Mouse (Mus musculus) limb, embryonic 12.5 days (tissue): ENCODE measurements at regions not wholly inside any gene's neighbourhood (a gene's known extent, or its start where the extent isn't known, plus 50 kb on each side); places are given as distances from the start of the nearest gene placed in this dataset.
A peak's percentile ranks its signal among the peaks of the same experiment; 100 is the strongest.

Experiments
- ATAC-seq: fragments of 200-750 bp; cut with Nextera tagmentation; 2 replicates; pipeline ENCODE4 v1.8.0; 2017; ENCODE audit warnings: low read depth, moderate TSS enrichment; ENCODE audit not compliant: insufficient number of reproducible peaks, insufficient read depth, low FRiP score, low TSS enrichment
- H3K27ac ChIP-seq: fragments of 300-500 bp; sonication (generic); 2 replicates; pipeline ENCODE4 v1.5.1; 2016; ENCODE audit warnings: mild to moderate bottlenecking, moderate library complexity
- H3K27me3 ChIP-seq: fragments of 300-500 bp; sonication (generic); 2 replicates; pipeline ENCODE4 v1.6.1; 2016; ENCODE audit warnings: mild to moderate bottlenecking, moderate library complexity
- H3K36me3 ChIP-seq: fragments of 300-500 bp; sonication (generic); 2 replicates; pipeline ENCODE4 v1.6.1; 2016; ENCODE audit warnings: mild to moderate bottlenecking, moderate library complexity
- H3K4me1 ChIP-seq: fragments of 300-500 bp; sonication (generic); replicated peaks from 2 replicates; pipeline ENCODE4 v1.6.1; 2016
- H3K4me2 ChIP-seq: fragments of 300-500 bp; sonication (generic); 2 replicates; pipeline ENCODE4 v1.6.1; 2016; ENCODE audit warnings: mild to moderate bottlenecking, moderate library complexity
- H3K4me3 ChIP-seq: fragments of 300-500 bp; sonication (generic); replicated peaks from 2 replicates; pipeline ENCODE4 v1.5.1; 2016; ENCODE audit warnings: mild to moderate bottlenecking
- H3K9ac ChIP-seq: fragments of 300-500 bp; sonication (generic); replicated peaks from 2 replicates; pipeline ENCODE4 v1.6.1; 2016; ENCODE audit warnings: mild to moderate bottlenecking, moderate library complexity
- H3K9me3 ChIP-seq: fragments of 300-500 bp; sonication (generic); 2 replicates; pipeline ENCODE4 v1.6.1; 2016; ENCODE audit warnings: mild to moderate bottlenecking, moderate library complexity
- WGBS: fragments of 180-500 bp; shearing (Covaris S2); methylation state at CpG from one replicate; pipeline ENCODE4 v1.1.7; 2016; 5-methylcytosine and 5-hydroxymethylcytosine counted together

DNA sequence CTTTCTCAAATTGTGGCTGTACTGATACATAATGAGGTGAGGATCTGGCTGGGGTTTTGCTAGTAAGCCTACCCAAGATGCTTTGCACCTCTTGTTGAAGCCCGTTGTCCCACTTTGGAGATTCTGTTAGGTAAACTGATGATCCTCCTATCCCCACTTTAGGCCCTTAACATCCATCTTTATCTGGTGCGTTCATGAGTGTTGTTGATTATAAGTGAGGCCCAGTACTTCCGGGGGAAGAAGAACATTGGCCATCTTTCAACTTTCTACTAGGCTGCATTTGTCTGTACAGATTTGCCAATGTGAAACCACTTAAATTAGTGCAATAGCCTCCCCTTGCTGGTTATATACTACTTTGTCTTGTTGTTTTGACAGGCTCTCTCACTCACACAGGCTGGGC, 331.3 kb upstream of the Tmc3 start:
- no peak overlapping the region for H3K4me2 ChIP-seq
- no peaks in the 10 kb centered on the region for H3K36me3 ChIP-seq
- no peak overlapping the region for H3K9ac ChIP-seq
- no peak overlapping the region for H3K4me3 ChIP-seq
- WGBS, result 83% methylated on average over 3 of the region's 3 CpGs
- H3K27me3 ChIP-seq, result no peaks in the 10 kb centered on the region
- no peaks in the 10 kb centered on the region for H3K4me1 ChIP-seq
- 0 out of 2 replicates have a peak overlapping the region, but pooled peaks have one; percentile 2 for H3K27ac ChIP-seq
- ATAC-seq, result no peak
- no peaks in the 10 kb centered on the region for H3K9me3 ChIP-seq

DNA sequence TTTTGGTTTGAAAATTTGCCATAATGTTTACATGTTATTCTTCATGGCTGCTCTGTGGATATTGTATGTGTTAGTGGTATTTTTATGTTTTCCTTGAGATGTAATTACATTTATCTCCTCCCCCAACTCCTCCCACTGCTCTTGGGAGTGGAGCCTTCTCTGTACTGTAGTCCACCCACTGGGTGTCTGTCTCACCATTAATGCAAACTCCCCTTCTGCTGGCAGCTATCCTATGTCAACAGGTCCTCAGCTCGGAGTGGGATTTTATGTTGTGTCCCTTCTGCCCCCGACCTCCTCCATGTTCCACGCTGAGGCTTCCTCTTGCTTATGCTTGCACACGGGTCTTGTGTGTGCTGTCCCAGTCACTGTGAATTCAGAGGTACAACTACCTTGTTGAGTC, 330.3 kb upstream of the Tmc3 start:
- Histone ChIP-seq H3K4me1 (no peaks in the 10 kb centered on the region), H3K4me2 (no peak overlapping the region), H3K9me3 (no peaks in the 10 kb centered on the region), H3K36me3 (no peaks in the 10 kb centered on the region), H3K4me3 (no peak overlapping the region), H3K27ac (no peak overlapping the region), H3K9ac (no peak overlapping the region), H3K27me3 (no peaks in the 10 kb centered on the region)
- WGBS, result 90% methylated on average over 4 of the region's 4 CpGs
- no peak for ATAC-seq

- no peak overlapping the region for H3K27ac ChIP-seq
- 73% methylated on average over 6 of the region's 6 CpGs for WGBS
- no peaks in the 10 kb centered on the region for H3K27me3 ChIP-seq
- H3K36me3 ChIP-seq, result no peaks in the 10 kb centered on the region
- H3K9me3 ChIP-seq, result no peaks in the 10 kb centered on the region
- no peak overlapping the region for H3K4me3 ChIP-seq
- H3K4me2 ChIP-seq, result no peak overlapping the region
- H3K4me1 ChIP-seq, result no peaks in the 10 kb centered on the region
- no peak for ATAC-seq
- H3K9ac ChIP-seq, result no peak overlapping the region
Measured at GRCm38 (mm10) chr7:83256236-83256784, 328.4 kb upstream of the Tmc3 start.

DNA sequence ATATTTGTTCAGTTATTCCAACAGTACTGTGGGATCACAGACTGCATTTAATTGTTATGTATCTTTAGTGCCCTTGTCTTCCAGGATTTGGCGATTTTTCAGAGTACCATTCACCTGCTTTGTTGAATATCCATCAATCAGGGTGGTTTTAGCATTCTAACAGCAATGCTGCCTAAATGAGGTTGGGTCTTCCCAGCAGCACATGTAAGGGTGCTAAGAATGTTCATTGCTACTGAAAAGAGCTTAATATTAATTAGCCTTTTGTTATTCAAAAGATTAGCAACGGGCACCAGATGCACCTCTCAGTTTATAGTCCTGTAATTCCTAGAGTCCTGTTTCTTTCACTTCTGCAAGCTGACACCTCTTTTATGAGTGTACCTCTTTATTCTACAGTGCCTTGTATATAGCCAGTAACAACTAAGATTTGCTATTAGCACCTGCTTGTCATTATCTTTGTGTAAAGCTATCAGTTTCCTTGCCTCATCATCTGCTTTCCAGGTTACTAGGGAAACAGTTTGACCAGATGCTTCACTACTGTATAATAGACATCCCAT, 326.3 kb upstream of the Tmc3 start:
- H3K27ac ChIP-seq, result no peak overlapping the region
- H3K9me3 ChIP-seq, result no peaks in the 10 kb centered on the region
- H3K36me3 ChIP-seq, result no peaks in the 10 kb centered on the region
- no peaks in the 10 kb centered on the region for H3K27me3 ChIP-seq
- ATAC-seq, result no peak
- H3K4me3 ChIP-seq, result no peak overlapping the region
- WGBS, result 46% methylated on average over 2 of the region's 2 CpGs
- no peak overlapping the region for H3K4me2 ChIP-seq
- no peaks in the 10 kb centered on the region for H3K4me1 ChIP-seq
- no peak overlapping the region for H3K9ac ChIP-seq

DNA sequence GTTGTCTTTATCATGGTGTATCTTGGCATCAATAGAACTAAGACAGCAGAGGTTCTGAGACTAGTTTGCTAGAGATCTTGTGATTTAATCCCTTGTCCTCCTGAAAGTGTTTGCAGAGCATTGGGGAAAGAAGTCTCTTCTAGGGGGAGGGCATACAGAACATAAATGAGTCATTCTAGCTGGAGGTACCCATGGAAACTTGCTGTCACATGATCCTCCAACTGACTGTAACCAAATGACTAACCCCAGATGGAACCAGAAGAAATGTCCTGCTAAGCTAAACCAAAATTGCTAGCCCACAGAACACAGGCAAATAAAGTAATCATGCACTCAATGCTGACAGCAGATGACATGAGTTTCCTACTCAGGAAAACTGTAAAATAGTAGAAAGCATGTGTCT, 323.2 kb upstream of the Tmc3 start:
- H3K4me2 ChIP-seq, result no peak overlapping the region
- no peaks in the 10 kb centered on the region for H3K27me3 ChIP-seq
- no peak for ATAC-seq
- no peak overlapping the region for H3K9ac ChIP-seq
- H3K4me1 ChIP-seq, result no peaks in the 10 kb centered on the region
- H3K9me3 ChIP-seq, result peaks cover 5% of the 10 kb centered on the region; the same call in 1 of the 2 replicates
- no peak overlapping the region for H3K27ac ChIP-seq
- H3K36me3 ChIP-seq, result no peaks in the 10 kb centered on the region
- H3K4me3 ChIP-seq, result no peak overlapping the region

GRCm38 (mm10) chr7:83289915-83290773, 294.6 kb upstream of the Tmc3 start:
- Histone ChIP-seq H3K4me1 (peaks cover 14% of the 10 kb centered on the region), H3K4me3 (no peak overlapping the region), H3K27ac (peak overlapping the region; percentile 85), H3K4me2 (no peak overlapping the region), H3K27me3 (no peaks in the 10 kb centered on the region), H3K9me3 (no peaks in the 10 kb centered on the region), H3K36me3 (no peaks in the 10 kb centered on the region), H3K9ac (no peak overlapping the region)
- ATAC-seq, result peak; percentile 93
- WGBS, result 28% methylated on average over 5 of the region's 5 CpGs

DNA sequence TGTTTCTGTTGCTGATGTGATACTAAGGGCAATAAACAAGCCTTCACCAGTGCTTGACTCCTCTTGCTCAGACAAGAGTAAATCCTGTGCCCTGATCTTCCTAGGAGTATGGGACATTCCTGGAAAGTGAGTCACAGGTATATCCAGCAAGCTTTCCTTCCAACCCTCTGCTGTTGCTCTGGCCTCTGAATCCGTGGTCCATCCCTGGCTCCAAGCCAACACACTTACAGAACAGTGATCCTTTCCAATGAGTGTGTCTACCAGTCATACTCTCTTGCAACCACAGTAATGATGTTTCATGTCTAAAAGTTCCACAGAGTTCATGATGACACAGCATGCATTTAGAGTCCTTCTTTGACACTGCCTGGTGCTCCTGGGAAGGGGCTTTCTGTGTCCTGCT, 277.6 kb upstream of the Tmc3 start:
- no peak overlapping the region for H3K4me2 ChIP-seq
- H3K27ac ChIP-seq, result no peak overlapping the region
- H3K36me3 ChIP-seq, result no peaks in the 10 kb centered on the region
- H3K9me3 ChIP-seq, result 0 out of 2 replicates have a peak, but pooled peaks cover 4% of the 10 kb centered on the region
- H3K4me1 ChIP-seq, result no peaks in the 10 kb centered on the region
- WGBS, result 79% methylated on average over 1 of the region's 1 CpGs
- no peaks in the 10 kb centered on the region for H3K27me3 ChIP-seq
- H3K9ac ChIP-seq, result no peak overlapping the region
- ATAC-seq, result no peak
- no peak overlapping the region for H3K4me3 ChIP-seq

- Histone ChIP-seq H3K27me3 (no peaks in the 10 kb centered on the region), H3K9me3 (0 out of 2 replicates have a peak, but pooled peaks cover 4% of the 10 kb centered on the region), H3K9ac (no peak overlapping the region), H3K4me2 (no peak overlapping the region), H3K36me3 (no peaks in the 10 kb centered on the region), H3K27ac (no peak overlapping the region), H3K4me1 (no peaks in the 10 kb centered on the region), H3K4me3 (no peak overlapping the region)
- 55% methylated on average over 4 of the region's 4 CpGs for WGBS
- no peak for ATAC-seq
Measured at GRCm38 (mm10) chr7:83312172-83312571, 272.6 kb upstream of the Tmc3 start.

GRCm38 (mm10) chr7:83329809-83330412, 254.8 kb upstream of the Tmc3 start:
- no peaks in the 10 kb centered on the region for H3K27me3 ChIP-seq
- no peak overlapping the region for H3K4me3 ChIP-seq
- peak overlapping the region; percentile 20; the same call in 1 of the 2 replicates for H3K27ac ChIP-seq
- no peak overlapping the region for H3K9ac ChIP-seq
- H3K4me2 ChIP-seq, result no peak overlapping the region
- H3K9me3 ChIP-seq, result peaks cover 6% of the 10 kb centered on the region
- WGBS, result 40% methylated on average over 5 of the region's 5 CpGs
- no peak for ATAC-seq
- H3K4me1 ChIP-seq, result no peaks in the 10 kb centered on the region
- H3K36me3 ChIP-seq, result no peaks in the 10 kb centered on the region

GRCm38 (mm10) chr7:83347103-83347754, 237.5 kb upstream of the Tmc3 start:
- Histone ChIP-seq H3K4me1 (no peaks in the 10 kb centered on the region), H3K27ac (no peak overlapping the region), H3K4me2 (no peak overlapping the region), H3K27me3 (no peaks in the 10 kb centered on the region), H3K4me3 (no peak overlapping the region), H3K9ac (no peak overlapping the region), H3K9me3 (no peaks in the 10 kb centered on the region), H3K36me3 (no peaks in the 10 kb centered on the region)
- ATAC-seq, result no peak
- WGBS, result 53% methylated on average over 5 of the region's 5 CpGs

GRCm38 (mm10) chr7:83369191-83369590, 215.5 kb upstream of the Tmc3 start:
- H3K27me3 ChIP-seq, result no peaks in the 10 kb centered on the region
- H3K27ac ChIP-seq, result no peak overlapping the region
- no peaks in the 10 kb centered on the region for H3K9me3 ChIP-seq
- H3K36me3 ChIP-seq, result no peaks in the 10 kb centered on the region
- no peak overlapping the region for H3K4me2 ChIP-seq
- no peaks in the 10 kb centered on the region for H3K4me1 ChIP-seq
- no peak overlapping the region for H3K9ac ChIP-seq
- H3K4me3 ChIP-seq, result no peak overlapping the region
- no peak for ATAC-seq
- WGBS, result 87% methylated on average over 3 of the region's 3 CpGs
